Mouse (Mus musculus): ENCODE measurements around the gene Htr2a. TPM values are rescaled to one million over a fixed set of nuclear protein-coding genes. Genes with fewer than 3 reads are reported as not detected.

Htr2a gene
- total RNA-seq (2023; ENCODE audit: inconsistent age), result not detected in 4 replicates

DNA sequence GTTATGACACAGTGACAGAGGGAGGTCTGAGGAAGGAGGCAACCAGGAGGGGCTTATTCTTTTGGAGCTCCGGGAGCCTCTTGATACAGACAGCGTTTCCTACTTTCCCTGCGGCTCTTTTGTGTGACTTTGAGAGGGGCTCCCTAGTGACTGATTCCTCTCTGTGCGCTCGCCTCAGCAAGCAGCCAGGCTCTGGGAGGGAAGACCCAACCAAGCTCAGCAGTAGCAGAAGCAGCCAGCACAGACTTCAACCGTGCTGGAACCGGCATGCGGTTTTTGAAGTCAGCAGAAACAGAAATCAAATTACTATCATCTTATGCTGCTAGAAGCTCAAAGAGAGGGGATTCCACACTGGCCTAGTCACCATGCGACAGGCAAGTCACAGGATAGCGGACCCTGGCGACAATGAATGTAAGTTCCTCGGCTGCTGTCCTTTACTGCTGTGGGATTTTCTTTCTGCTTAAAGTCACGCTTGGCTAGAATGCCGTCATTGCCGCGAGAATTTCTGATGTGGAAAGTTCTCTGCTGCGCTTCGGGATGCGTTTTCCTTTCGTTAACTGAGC lies at the start of gene Htr2a:
Gene Htr2a (plus strand): TSS at position 22 of the 563 bp plus-strand sequence.

GRCm38 (mm10) chr14:74732079-74732783 lies 91.6 kb downstream of the Htr2a start, which contains the start of gene Esd:
Gene Esd, plus strand, starts transcription at chr14:74732297.

Other genes starting within 250 kb of the Htr2a start
- 53.1 to 75.4 TPM (median 67.7 TPM) in 4 replicates for gene Esd, start 91.5 kb downstream of the Htr2a start, total RNA-seq (2023; ENCODE audit: inconsistent age)

All from B cell, adult (primary cell).